Mouse (Mus musculus) intestine, postnatal 0 days (tissue): ENCODE data around the gene Stim1. TPM values are rescaled to one million over a fixed set of nuclear protein-coding genes. Genes with fewer than 3 reads are reported as not detected.

Source experiments
- ATAC-seq: fragments of 200-750 bp; cut with Nextera tagmentation; 2 replicates; pipeline ENCODE4 v1.8.0; 2017; ENCODE audit warnings: mild to moderate bottlenecking, moderate TSS enrichment, moderate library complexity
- H3K27ac ChIP-seq: fragments of 300-500 bp; sonication (generic); 2 replicates; pipeline ENCODE4 v1.5.1; 2014; ENCODE audit warnings: mild to moderate bottlenecking, low read depth, low read length, moderate library complexity
- H3K27me3 ChIP-seq: fragments of 300-500 bp; sonication (generic); replicated peaks from 2 replicates; pipeline ENCODE4 v1.6.1; 2014; ENCODE audit warnings: low read length, mixed read lengths; ENCODE audit not compliant: control insufficient read depth, insufficient read depth
- H3K36me3 ChIP-seq: fragments of 300-500 bp; sonication (generic); 2 replicates; pipeline ENCODE4 v1.6.1; 2014; ENCODE audit warnings: mild to moderate bottlenecking, moderate library complexity; ENCODE audit not compliant: control insufficient read depth, insufficient read depth
- H3K4me1 ChIP-seq: fragments of 300-500 bp; sonication (generic); replicated peaks from 2 replicates; pipeline ENCODE4 v1.6.1; 2014; ENCODE audit warnings: antibody characterized with exemption, low read length, mixed read lengths; ENCODE audit not compliant: control insufficient read depth, insufficient read depth
- H3K4me2 ChIP-seq: fragments of 300-500 bp; sonication (generic); replicated peaks from 2 replicates; pipeline ENCODE4 v1.6.1; 2014; ENCODE audit warnings: low read depth, mild to moderate bottlenecking, moderate library complexity
- H3K4me3 ChIP-seq: fragments of 300-500 bp; sonication (generic); 2 replicates; pipeline ENCODE4 v1.5.1; 2014; ENCODE audit warnings: low read depth, low read length
- H3K9ac ChIP-seq: fragments of 300-500 bp; sonication (generic); 2 replicates; pipeline ENCODE4 v1.6.1; 2014; ENCODE audit warnings: mild to moderate bottlenecking, low read depth, low read length
- H3K9me3 ChIP-seq: fragments of 300-500 bp; sonication (generic); 2 replicates; pipeline ENCODE4 v1.6.1; 2016; ENCODE audit warnings: mixed run types; ENCODE audit not compliant: control insufficient read depth
- CTCF ChIP-seq: sonication (generic); IDR thresholded peaks from 2 replicates; pipeline ENCODE4 v1.5.1; 2016; ENCODE audit warnings: low read depth, mild to moderate bottlenecking, control low read depth, antibody characterized with exemption, moderate library complexity
- WGBS: fragments of 180-500 bp; shearing (Covaris S2); extraction: QIAGEN DNeasy Blood & Tissue Kit; methylation state at CpG from one replicate; pipeline ENCODE4 v1.1.7; 2014; 5-methylcytosine and 5-hydroxymethylcytosine counted together
- polyA plus RNA-seq: library from polyadenylated mRNA; unstranded; fragments of >200 nt; fragmentation: Nextera tagmentation; extraction: Ambion mirVana; gene quantifications from 2 replicates; pipeline ENCODE4 v1.2.1, GENCODE M21; 2015

Stim1 gene
- polyA plus RNA-seq, 1 experiment from 2014 or later = 13.0 TPM

- no peak for ATAC-seq
- 59% methylated on average over 12 of the region's 12 CpGs for whole genome bisulfite sequencing
- no peak for TF ChIP-seq CTCF
- Histone ChIP-seq H3K36me3 (0 out of 2 replicates have a peak, but pooled peaks cover 4% of the 10 kb centered on the region), H3K9ac (no peak overlapping the region), H3K4me3 (0 out of 2 replicates have a peak overlapping the region, but pooled peaks have one; percentile 6), H3K27ac (peak overlapping the region; percentile 84; the same call in 1 of the 2 replicates), H3K27me3 (no peaks in the 10 kb centered on the region), H3K9me3 (no peaks in the 10 kb centered on the region), H3K4me2 (peak overlapping the region; percentile 88), H3K4me1 (peaks cover 48% of the 10 kb centered on the region)
Observed at GRCm38 (mm10) chr7:102246956-102247797, 20.4 kb upstream of the Stim1 start.

- Histone ChIP-seq H3K27ac (peak overlapping the region; percentile 100), H3K4me2 (peak overlapping the region; percentile 88), H3K27me3 (no peaks in the 10 kb centered on the region), H3K4me1 (peaks cover 41% of the 10 kb centered on the region), H3K4me3 (peak overlapping the region; percentile 82), H3K9me3 (no peaks in the 10 kb centered on the region), H3K9ac (peak overlapping the region; percentile 90), H3K36me3 (0 out of 2 replicates have a peak, but pooled peaks cover 3% of the 10 kb centered on the region)
- no peak for TF ChIP-seq CTCF
- ATAC-seq = no peak
- 7% methylated on average over 16 of the region's 16 CpGs for WGBS
Observed at GRCm38 (mm10) chr7:102248691-102249404, 18.8 kb upstream of the Stim1 start.

GRCm38 (mm10) chr7:102249531-102249895, 18.1 kb upstream of the Stim1 start:
- peak overlapping the region; percentile 90 for H3K9ac ChIP-seq
- peak overlapping the region; percentile 100 for H3K27ac ChIP-seq
- H3K4me1 ChIP-seq = peaks cover 39% of the 10 kb centered on the region
- no peaks in the 10 kb centered on the region for H3K27me3 ChIP-seq
- TF ChIP-seq CTCF = 0 out of 2 replicates have a peak, but pooled peaks have one; percentile 1
- WGBS = 0% methylated on average over 23 of the region's 23 CpGs
- H3K9me3 ChIP-seq = no peaks in the 10 kb centered on the region
- no peaks in the 10 kb centered on the region for H3K36me3 ChIP-seq
- peak overlapping the region; percentile 82 for H3K4me3 ChIP-seq
- ATAC-seq = peak; percentile 32
- H3K4me2 ChIP-seq = peak overlapping the region; percentile 88

GRCm38 (mm10) chr7:102249896-102250630, 17.5 kb upstream of the Stim1 start:
- Histone ChIP-seq H3K4me2 (peak overlapping the region; percentile 88), H3K9me3 (no peaks in the 10 kb centered on the region), H3K4me3 (peak overlapping the region; percentile 82), H3K27me3 (no peaks in the 10 kb centered on the region), H3K27ac (peak overlapping the region; percentile 100), H3K9ac (peak overlapping the region; percentile 90), H3K4me1 (peaks cover 35% of the 10 kb centered on the region), H3K36me3 (no peaks in the 10 kb centered on the region)
- under 1% methylated on average over 42 of the region's 49 CpGs for WGBS
- peak; percentile 81 for ATAC-seq
- no peak for TF ChIP-seq CTCF

- peak overlapping the region; percentile 100 for H3K27ac ChIP-seq
Observed at GRCm38 (mm10) chr7:102250631-102251214, 16.9 kb upstream of the Stim1 start.

More at GRCm38 (mm10) chr7:102250631-102251214, 16.9 kb upstream of the Stim1 start:
- Histone ChIP-seq H3K9me3 (no peaks in the 10 kb centered on the region), H3K36me3 (no peaks in the 10 kb centered on the region), H3K27me3 (no peaks in the 10 kb centered on the region), H3K4me3 (peak overlapping the region; percentile 82), H3K4me2 (peak overlapping the region; percentile 88), H3K9ac (peak overlapping the region; percentile 90), H3K4me1 (peaks cover 32% of the 10 kb centered on the region)
- peak; percentile 73 for ATAC-seq
- WGBS = 0% methylated on average over 32 of the region's 33 CpGs
- TF ChIP-seq CTCF = peak; percentile 92
